Mouse (Mus musculus) G1E (cell line): Measurements from ENCODE around the gene Prmt8.

ENCODE experiments used
- CTCF ChIP-seq: IDR thresholded peaks from 2 replicates; pipeline ENCODE4 v1.5.1; 2012; ENCODE audit warnings: low read depth, low read length, inconsistent platforms, mixed read lengths
- GATA1 ChIP-seq: IDR thresholded peaks from 2 replicates; pipeline ENCODE4 v1.6.1; 2012; ENCODE audit warnings: borderline replicate concordance, low read length, inconsistent platforms, mixed read lengths
- GATA2 ChIP-seq: IDR thresholded peaks from 2 replicates; pipeline ENCODE4 v1.6.1; 2012; ENCODE audit warnings: low read depth, low read length, inconsistent platforms, borderline replicate concordance
- POLR2AphosphoS5 ChIP-seq: IDR thresholded peaks from 2 replicates; pipeline ENCODE4 v1.6.1; 2012; ENCODE audit warnings: low read depth, low read length, inconsistent platforms; ENCODE audit not compliant: insufficient replicate concordance
- TAL1 ChIP-seq: conservative IDR thresholded peaks from 2 replicates; pipeline ENCODE4 v1.6.1; 2012; ENCODE audit warnings: low read depth, low read length, inconsistent platforms, mixed read lengths

GRCm38 (mm10) chr6:127719875-127720274 lies 49.4 kb downstream of the Prmt8 start:
- TF ChIP-seq GATA1 (no peak), CTCF (no peak), TAL1 (no peak), POLR2AphosphoS5 (no peak), GATA2 (no peak)
